Mouse (Mus musculus): ENCODE results near the gene Tln2. TPM values are rescaled to one million over a fixed set of nuclear protein-coding genes. Genes with fewer than 3 reads are reported as not detected.

Gene Tln2
- polyA plus RNA-seq, 1 experiment from 2014 or later, result 0.11 TPM

DNA sequence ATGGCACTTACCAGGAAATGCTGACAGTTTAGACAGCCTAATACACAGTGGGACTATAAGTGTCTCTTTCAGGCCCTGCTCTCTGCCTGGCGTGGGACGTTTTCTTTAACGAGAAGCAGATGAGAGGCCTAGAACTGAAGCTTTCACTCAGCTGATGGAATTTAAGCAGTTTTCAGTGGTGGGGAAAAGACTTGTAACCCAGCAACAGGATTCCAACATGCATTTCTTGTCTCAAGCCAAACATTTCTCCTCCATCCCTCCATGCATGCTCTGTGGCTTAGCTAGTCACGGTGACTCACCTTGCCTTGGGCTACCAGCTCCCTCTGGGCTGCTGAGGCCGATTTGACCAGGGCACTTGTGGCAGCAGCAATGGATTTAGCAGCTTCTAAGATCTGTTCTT is 330.5 kb downstream of the Tln2 start:
- Histone ChIP-seq H3K4me3 (ENCODE audit: inconsistent target) (no peak overlapping the region), H3K79me2 (ENCODE audit: inconsistent target) (no peaks in the 10 kb centered on the region), H3K27ac (no peak overlapping the region), H3K36me3 (ENCODE audit: inconsistent target) (no peaks in the 10 kb centered on the region)
- WGBS (ENCODE audit: missing documents), result 97% methylated on average over 5 of the region's 5 CpGs

DNA sequence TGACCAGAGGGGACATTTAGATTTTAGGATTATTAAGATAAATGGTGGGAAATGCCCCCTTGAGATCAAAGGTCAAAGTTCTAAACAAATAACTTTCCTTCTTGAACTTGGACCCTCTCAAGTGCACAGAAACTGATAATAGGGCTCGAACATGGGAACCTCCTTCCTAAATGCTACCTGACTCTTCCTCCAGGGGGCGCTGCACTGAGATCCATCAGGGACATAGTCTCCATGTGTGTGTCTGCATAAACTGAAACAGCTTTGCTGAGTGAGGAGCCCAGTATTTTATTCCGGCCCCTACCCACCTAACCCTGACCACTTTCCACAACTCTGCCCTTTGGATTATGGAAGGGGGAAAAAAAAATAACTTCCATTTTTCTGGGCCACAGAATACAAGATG is 339.1 kb downstream of the Tln2 start:
- Histone ChIP-seq H3K27ac (no peak overlapping the region), H3K79me2 (ENCODE audit: inconsistent target) (no peaks in the 10 kb centered on the region), H3K4me3 (ENCODE audit: inconsistent target) (no peak overlapping the region), H3K36me3 (ENCODE audit: inconsistent target) (no peaks in the 10 kb centered on the region)
- WGBS (ENCODE audit: missing documents), result 60% methylated on average over 3 of the region's 3 CpGs

DNA sequence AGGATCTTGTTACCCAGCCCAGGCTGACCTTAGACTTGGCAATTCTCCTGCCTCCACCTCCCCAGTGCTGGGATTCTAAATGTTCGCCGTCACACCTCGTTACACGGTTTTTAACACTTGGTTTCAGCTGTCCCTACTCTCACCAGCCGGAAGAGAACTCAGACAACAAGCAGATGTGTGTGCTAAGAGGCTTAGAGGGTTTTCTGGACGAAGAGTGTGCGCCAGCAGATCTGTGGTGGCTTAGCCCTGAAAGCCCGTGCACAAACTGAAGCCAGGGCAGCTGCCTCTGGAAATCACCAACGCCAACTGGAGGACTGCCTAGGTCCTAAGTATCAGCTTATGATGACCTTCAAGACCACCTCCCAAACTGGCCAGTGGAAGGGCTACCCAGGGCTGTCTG is 341.5 kb downstream of the Tln2 start:
- no peak overlapping the region for H3K4me3 ChIP-seq (ENCODE audit: inconsistent target)
- 90% methylated on average over 9 of the region's 9 CpGs for WGBS (ENCODE audit: missing documents)
- H3K27ac ChIP-seq, result no peak overlapping the region
- no peaks in the 10 kb centered on the region for H3K79me2 ChIP-seq (ENCODE audit: inconsistent target)
- no peaks in the 10 kb centered on the region for H3K36me3 ChIP-seq (ENCODE audit: inconsistent target)

DNA sequence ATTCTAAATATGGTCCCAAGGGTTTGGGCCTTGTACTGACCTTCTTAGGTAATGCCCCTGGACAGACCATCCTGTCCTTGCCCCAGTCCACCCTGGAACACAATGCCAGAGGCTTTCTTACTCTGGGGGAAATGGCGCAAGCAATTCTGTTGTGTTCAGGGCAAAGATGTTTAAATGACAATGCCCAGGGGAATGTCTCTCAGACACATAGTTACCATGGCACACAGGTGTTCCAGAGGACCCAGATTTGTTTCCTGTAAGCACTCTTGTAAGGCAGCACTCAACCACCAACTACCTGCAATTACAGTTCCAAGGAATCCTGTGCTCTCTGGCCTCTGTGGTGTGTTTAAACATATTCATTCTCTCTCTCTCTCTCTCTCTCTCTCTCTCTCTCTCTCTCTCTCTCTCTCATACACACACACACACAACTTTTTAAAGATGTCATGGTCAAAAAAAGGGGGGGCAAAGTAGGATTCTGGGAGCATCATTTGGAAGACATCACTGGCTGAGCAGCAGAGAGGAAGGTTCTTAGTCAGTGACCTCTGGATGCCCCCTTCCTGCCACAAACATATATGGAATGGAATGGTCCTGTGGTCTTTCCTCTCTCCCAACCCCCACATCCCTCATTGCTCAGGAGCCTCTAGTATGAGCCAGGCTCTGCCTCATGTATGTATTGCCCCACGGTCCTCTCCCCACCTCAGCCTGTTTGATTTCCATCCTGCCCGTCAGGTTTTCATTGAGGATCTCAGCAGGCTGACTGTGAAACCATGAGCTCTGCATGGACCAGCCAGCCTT is 345.1 kb downstream of the Tln2 start:
- H3K4me3 ChIP-seq (ENCODE audit: inconsistent target), result no peak overlapping the region
- WGBS (ENCODE audit: missing documents), result 94% methylated on average over 3 of the region's 3 CpGs
- H3K27ac ChIP-seq, result no peak overlapping the region
- no peaks in the 10 kb centered on the region for H3K79me2 ChIP-seq (ENCODE audit: inconsistent target)
- H3K36me3 ChIP-seq (ENCODE audit: inconsistent target), result no peaks in the 10 kb centered on the region

DNA sequence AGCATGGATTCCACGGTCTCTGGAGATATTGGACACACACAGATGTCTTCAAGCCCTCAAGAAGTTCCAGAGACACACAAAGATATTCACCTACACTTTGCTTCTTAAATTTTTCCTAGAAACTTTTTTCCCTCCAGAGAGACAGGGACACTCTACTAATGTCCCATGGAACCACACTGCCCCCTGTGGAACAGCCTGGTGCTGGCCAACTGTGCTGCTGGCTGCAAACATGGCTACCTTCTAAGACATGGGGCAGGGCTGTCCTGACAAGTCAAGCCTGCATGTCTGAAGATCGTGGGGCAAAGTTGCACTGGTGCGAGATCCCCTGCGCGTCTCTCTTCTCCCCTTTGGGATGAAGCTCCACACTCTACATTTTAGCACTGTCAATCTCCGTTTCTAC is 346.2 kb downstream of the Tln2 start:
- WGBS (ENCODE audit: missing documents), result 61% methylated on average over 6 of the region's 6 CpGs
- H3K36me3 ChIP-seq (ENCODE audit: inconsistent target), result no peaks in the 10 kb centered on the region
- no peak overlapping the region for H3K27ac ChIP-seq
- H3K4me3 ChIP-seq (ENCODE audit: inconsistent target), result no peak overlapping the region
- no peaks in the 10 kb centered on the region for H3K79me2 ChIP-seq (ENCODE audit: inconsistent target)

DNA sequence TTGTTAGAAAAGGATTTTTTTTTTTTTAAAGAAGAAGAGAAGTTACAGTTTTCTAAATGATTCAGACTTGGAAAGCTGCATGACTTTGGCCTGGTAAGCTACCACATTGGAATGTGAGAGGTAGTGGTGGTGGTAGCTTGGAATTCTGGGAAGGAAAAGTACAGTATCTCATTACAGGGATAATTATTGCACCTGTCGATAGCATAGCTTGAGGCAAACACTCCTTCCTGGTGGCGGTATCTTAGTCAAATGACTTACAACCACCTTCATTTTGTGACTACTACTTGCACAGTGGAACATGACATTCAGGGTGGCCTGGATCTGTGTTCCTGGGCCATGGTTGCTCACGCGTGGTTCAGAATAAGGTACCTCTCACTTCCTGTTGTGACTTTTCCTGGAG is 348.3 kb downstream of the Tln2 start:
- Histone ChIP-seq H3K79me2 (ENCODE audit: inconsistent target) (no peaks in the 10 kb centered on the region), H3K4me3 (ENCODE audit: inconsistent target) (no peak overlapping the region), H3K27ac (no peak overlapping the region), H3K36me3 (ENCODE audit: inconsistent target) (no peaks in the 10 kb centered on the region)
- WGBS (ENCODE audit: missing documents), result 96% methylated on average over 4 of the region's 4 CpGs

DNA sequence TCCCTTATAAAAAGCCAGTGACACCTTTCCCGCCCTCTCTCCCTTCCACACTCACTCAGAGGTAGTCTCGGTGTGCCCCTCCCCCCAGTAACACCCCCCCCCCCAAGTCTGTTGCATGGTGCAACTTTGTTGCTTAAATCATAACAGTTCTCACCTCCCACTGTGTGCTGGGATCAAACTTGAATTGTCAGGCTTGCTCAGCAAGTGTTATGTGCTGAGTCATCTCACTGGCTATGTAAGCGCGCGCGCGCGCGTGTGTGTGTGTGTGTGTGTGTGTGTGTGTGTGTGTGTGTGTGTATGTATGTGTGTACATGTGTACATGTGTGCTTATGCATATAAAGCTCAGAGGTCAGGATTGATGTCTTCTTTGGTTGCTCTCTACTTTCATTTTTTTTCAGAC is 350.1 kb downstream of the Tln2 start:
- H3K79me2 ChIP-seq (ENCODE audit: inconsistent target), result no peaks in the 10 kb centered on the region
- 95% methylated on average over 9 of the region's 9 CpGs for WGBS (ENCODE audit: missing documents)
- H3K36me3 ChIP-seq (ENCODE audit: inconsistent target), result no peaks in the 10 kb centered on the region
- no peak overlapping the region for H3K27ac ChIP-seq
- no peak overlapping the region for H3K4me3 ChIP-seq (ENCODE audit: inconsistent target)

DNA sequence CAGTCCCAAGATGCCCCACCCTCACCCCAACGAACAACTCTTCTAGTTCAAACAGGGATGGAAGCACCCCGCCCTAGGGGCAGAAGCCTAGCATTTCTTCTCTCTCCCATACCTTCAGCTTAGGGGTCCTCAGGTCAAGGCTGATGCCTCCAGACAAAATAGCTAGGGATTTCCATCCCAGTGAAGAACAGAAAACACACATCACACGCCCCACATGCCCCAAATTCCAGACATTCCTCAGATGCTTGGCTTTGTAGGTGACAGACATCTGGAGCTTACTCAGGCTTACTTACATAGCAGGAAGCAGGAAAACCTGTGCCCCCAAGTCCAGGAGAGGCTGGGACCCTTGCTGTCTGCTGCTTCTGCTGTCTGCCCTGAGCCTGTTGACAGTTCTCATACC is 351.1 kb downstream of the Tln2 start:
- WGBS (ENCODE audit: missing documents), result 59% methylated on average over 3 of the region's 3 CpGs

DNA sequence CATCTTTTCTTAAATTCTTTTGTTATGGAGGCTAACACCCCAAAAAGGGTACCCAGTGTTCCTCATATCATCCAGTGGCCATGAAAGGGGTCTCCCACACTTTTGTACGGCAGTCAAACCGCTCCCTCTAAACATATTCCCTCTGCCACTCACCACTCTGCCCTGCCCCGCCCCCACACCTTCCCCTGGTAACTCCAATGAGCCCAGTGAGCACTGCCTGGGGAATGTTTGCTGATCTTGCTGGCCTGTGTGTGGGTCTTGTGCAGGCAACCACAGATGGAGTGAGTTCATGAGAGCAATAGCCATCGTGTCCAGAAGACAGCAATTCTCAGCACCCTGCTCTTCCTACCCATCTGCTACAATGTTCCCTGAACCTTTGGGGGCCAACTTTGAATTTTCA is 354.3 kb downstream of the Tln2 start:
- WGBS (ENCODE audit: missing documents), result 70% methylated on average over 4 of the region's 4 CpGs
- no peak overlapping the region for H3K4me3 ChIP-seq (ENCODE audit: inconsistent target)
- no peak overlapping the region for H3K27ac ChIP-seq
- H3K79me2 ChIP-seq (ENCODE audit: inconsistent target), result no peaks in the 10 kb centered on the region
- no peaks in the 10 kb centered on the region for H3K36me3 ChIP-seq (ENCODE audit: inconsistent target)

More for the DNA sequence above, 351.1 kb downstream of the Tln2 start:
- no peaks in the 10 kb centered on the region for H3K79me2 ChIP-seq (ENCODE audit: inconsistent target)
- H3K4me3 ChIP-seq (ENCODE audit: inconsistent target), result no peak overlapping the region
- no peak overlapping the region for H3K27ac ChIP-seq
- H3K36me3 ChIP-seq (ENCODE audit: inconsistent target), result no peaks in the 10 kb centered on the region

DNA sequence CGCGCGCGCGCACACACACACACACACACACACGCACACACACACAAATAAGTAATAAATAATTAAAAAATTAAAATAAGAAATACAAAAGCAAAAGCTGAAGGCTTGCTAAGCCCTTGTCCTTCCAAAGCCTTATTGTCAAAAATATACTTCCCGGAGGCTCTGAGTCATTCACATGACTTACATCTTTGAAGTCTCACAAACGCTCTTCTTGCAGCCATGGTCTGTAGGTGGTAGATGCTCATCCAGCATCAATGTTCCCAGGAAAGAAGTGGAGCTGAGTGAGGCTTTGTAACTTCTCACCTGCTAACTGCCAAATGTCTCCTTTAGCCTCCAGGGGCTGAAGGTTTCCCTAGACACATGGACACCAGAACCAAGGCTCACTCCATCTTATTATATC is 362.9 kb downstream of the Tln2 start:
- Histone ChIP-seq H3K27ac (no peak overlapping the region), H3K36me3 (ENCODE audit: inconsistent target) (no peaks in the 10 kb centered on the region), H3K4me3 (ENCODE audit: inconsistent target) (no peak overlapping the region), H3K79me2 (ENCODE audit: inconsistent target) (no peaks in the 10 kb centered on the region)
- 92% methylated on average over 7 of the region's 8 CpGs for WGBS (ENCODE audit: missing documents)

DNA sequence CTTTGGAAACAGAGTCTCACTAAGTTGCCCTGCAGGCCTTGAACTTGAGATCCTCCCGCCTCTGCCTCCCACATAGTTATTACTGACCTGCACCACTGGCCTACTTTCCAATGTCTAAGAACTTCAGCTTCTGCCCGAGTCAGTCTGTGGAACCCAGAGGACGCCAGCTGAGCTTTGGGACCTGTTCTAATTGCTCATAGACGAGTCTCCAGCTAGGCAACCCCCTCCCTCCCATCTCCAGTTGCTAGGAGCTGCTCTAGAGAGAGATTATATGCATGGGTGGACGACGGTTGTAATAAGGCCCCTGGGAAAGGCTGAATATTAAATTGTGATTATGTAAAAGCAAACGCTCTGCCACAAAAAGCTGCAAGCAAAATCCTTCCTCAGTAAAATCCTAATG is 364.2 kb downstream of the Tln2 start:
- Histone ChIP-seq H3K4me3 (ENCODE audit: inconsistent target) (no peak overlapping the region), H3K27ac (no peak overlapping the region), H3K79me2 (ENCODE audit: inconsistent target) (no peaks in the 10 kb centered on the region), H3K36me3 (ENCODE audit: inconsistent target) (no peaks in the 10 kb centered on the region)
- WGBS (ENCODE audit: missing documents), result 91% methylated on average over 7 of the region's 7 CpGs

DNA sequence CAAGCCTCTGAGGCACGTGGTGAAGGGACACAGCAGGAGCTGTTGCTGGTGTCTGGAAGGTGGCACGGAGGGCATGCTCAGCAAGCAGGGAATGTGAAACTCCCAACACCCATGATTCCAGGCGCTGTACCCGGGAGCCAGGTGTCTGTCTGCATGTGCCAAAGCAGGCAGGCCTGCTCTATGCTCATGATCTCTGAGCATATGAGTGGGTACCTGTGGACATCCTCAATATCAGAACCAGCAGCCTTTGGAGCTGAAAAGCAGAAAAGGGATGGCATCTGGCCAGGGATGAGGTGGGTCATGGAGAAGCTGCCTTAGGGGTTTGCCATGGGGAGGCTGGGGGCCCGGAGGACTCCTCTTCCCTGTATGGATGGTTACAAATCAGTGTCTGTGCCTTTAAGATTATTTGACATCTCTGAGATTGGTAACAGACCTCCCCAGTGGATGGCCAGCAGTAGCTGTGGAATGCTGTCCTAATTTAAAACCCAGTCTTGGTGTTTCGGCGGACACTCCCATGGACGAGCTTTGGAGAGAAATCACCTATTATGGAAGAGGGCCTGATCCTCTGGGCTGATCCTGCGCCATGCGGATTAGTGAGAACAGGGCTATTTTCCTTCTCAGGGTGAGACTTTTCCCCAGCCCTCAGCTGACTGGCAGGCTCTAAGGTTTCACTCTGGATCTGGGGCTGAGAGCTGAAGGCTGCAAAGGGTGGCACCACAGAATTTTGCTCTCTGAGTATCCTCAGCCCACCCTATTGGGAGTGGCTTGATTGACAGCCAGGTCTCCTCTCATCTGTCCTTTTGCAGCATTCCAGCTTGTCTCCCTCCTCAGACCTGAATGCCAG is 367.8 kb downstream of the Tln2 start:
- H3K36me3 ChIP-seq (ENCODE audit: inconsistent target), result no peaks in the 10 kb centered on the region
- WGBS (ENCODE audit: missing documents), result 89% methylated on average over 10 of the region's 10 CpGs

DNA sequence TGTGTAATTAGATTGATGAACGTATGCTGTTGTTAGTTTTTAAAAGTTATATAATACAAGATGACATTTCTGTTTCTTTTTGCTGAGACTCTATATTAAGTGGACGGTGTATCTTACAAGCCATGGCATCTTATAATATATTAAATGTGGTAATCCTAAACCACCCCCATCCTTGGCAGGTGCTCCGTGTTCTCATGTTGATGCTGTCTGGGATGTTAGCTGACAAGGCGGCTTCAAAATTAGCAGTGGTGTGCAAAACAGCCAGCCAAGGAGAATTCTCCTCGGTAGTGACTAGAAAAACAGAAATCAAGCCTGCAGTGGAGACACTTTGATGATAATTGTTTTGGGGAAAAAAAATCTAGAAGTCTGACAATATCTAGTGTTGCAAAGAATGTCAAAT is 371.8 kb downstream of the Tln2 start:
- Histone ChIP-seq H3K79me2 (ENCODE audit: inconsistent target) (no peaks in the 10 kb centered on the region), H3K27ac (no peak overlapping the region), H3K36me3 (ENCODE audit: inconsistent target) (no peaks in the 10 kb centered on the region), H3K4me3 (ENCODE audit: inconsistent target) (no peak overlapping the region)
- WGBS (ENCODE audit: missing documents), result 96% methylated on average over 5 of the region's 5 CpGs

More for the DNA sequence above, 367.8 kb downstream of the Tln2 start:
- Histone ChIP-seq H3K79me2 (ENCODE audit: inconsistent target) (no peaks in the 10 kb centered on the region), H3K4me3 (ENCODE audit: inconsistent target) (no peak overlapping the region), H3K27ac (no peak overlapping the region)

DNA sequence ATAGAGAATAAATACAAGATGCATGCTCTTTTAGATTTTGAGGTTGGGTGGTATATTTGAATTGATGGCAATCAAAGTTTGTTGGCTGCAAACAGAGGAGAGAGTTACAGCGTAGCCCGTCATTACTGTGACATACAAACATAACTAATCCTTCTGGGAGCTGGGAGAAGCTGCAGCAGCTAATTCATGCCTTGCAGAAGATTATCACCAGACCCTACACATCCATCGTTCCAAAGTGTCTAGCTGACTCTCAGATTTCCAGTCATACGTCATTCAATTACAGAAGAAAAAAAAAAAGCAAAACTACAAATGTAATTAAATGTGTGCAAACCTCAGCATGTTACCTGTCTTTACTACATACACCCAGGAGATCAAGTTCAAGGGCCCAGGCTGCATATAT is 372.3 kb downstream of the Tln2 start:
- Histone ChIP-seq H3K36me3 (ENCODE audit: inconsistent target) (no peaks in the 10 kb centered on the region), H3K4me3 (ENCODE audit: inconsistent target) (no peak overlapping the region), H3K27ac (no peak overlapping the region), H3K79me2 (ENCODE audit: inconsistent target) (no peaks in the 10 kb centered on the region)
- WGBS (ENCODE audit: missing documents), result 90% methylated on average over 4 of the region's 4 CpGs

DNA sequence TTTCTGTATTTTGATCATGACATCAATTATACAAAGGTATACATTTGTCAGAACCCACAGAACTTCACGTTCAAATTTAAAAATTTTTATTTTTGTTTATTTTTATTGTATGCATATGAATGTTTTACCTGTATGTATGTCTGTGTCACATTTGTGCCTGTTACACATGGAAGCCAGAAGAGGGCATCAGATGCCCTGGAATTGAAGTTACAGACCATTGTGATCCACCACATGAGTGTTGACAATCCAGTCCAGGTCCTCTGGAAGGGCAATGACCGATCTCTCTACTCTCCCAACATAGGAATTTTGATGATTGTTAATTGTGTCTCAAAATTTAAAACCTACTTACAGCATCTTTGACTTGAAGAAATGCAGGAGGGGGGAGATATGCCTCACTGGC is 374.9 kb downstream of the Tln2 start:
- 82% methylated on average over 2 of the region's 2 CpGs for WGBS (ENCODE audit: missing documents)
- Histone ChIP-seq H3K27ac (no peak overlapping the region), H3K4me3 (ENCODE audit: inconsistent target) (no peak overlapping the region), H3K36me3 (ENCODE audit: inconsistent target) (no peaks in the 10 kb centered on the region), H3K79me2 (ENCODE audit: inconsistent target) (no peaks in the 10 kb centered on the region)
